Mouse (Mus musculus) bone marrow, adult 2 months (tissue): ENCODE data around the gene Tmc2.

Experiments used
- CTCF ChIP-seq: fragments of 200-500 bp; IDR thresholded peaks from 2 replicates; pipeline ENCODE4 v1.5.1; 2011; ENCODE audit warnings: low read length, control low read depth; ENCODE audit not compliant: control insufficient read depth, insufficient read depth
- POLR2A ChIP-seq: fragments of 200-500 bp; IDR thresholded peaks from 2 replicates; pipeline ENCODE4 v1.6.1; 2011; ENCODE audit warnings: low read depth, mild to moderate bottlenecking, control low read depth, low read length, borderline replicate concordance; ENCODE audit not compliant: control insufficient read depth

DNA sequence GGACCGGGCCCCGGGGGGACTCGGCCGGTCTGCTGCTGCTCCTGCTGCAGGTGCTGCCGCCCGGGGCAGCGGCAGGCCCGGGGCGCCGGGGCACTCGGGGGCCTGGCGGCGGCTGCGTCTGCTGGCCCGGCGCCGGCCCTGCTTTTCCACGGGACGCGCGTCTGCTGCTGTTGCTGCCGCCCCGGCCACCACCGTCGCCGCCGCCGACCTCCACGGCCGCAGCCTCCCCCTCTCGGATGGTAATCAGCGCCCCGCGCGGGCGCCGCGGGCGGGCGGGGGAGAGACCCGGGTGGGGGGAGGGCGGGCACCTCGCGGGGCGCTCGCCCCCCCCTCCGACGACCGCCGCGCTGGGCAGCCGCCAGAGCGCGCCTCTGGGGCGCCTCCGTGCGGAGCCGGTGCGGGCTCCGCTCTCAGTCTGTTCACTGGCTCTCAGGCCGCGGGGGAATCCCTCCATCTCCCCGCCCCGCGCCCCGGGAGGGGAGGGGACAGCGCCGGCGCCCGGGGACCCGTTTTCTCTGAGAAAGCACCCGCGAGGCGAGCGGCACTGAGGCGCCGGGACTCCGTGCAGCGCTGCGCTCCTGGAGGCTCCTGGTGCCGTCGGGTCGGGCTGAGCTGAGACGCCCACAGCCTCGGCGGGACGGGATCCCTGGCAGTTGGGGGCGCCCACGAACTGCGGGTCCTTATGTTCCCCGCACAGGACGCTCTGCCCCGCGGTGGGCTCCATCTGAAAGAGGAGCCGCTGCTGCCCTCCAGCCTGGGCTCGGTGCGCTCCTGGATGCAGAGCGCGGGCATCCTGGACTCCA, 100.5 kb downstream of the Tmc2 start:
- TF ChIP-seq CTCF (no peak), POLR2A (no peak)
